Mouse (Mus musculus): Measurements from ENCODE around the gene Lin52. TPM values are rescaled to one million over a fixed set of nuclear protein-coding genes. Genes with fewer than 3 reads are reported as not detected.

Lin52 gene
- total and polyA plus RNA-seq, 2 experiments from 2014 or later, result 22.8 to 67.8 TPM

- no peak overlapping the region for H3K9ac ChIP-seq (replicated peaks; ENCODE audit: low read length, poor library complexity, severe bottlenecking)
- no peaks in the 10 kb centered on the region for H3K9me3 ChIP-seq (ENCODE audit: low read length)
- no peaks in the 10 kb centered on the region for H3K4me1 ChIP-seq (ENCODE audit: insufficient read depth, low read length)
- H3K36me3 ChIP-seq (ENCODE audit: insufficient read depth, low read length), result no peaks in the 10 kb centered on the region
- H3K4me2 ChIP-seq (ENCODE audit: low read depth, low read length, poor library complexity, severe bottlenecking), result no peak overlapping the region
- no peak for DNase-seq (ENCODE audit: low spot score)
- no peak overlapping the region for H3K4me3 ChIP-seq (ENCODE audit: low read depth, low read length)
- no peak overlapping the region for H3K27ac ChIP-seq (ENCODE audit: low read depth, low read length)
- H3K27me3 ChIP-seq (ENCODE audit: insufficient read depth, low read length), result no peaks in the 10 kb centered on the region
- WGBS, result 77% methylated on average over 2 of the region's 2 CpGs
- ATAC-seq (ENCODE audit: low FRiP score), result no peak
- no peak for TF ChIP-seq CTCF (IDR thresholded peaks at IDR 0.05)
Measured at GRCm38 (mm10) chr12:84481251-84481650, 30.0 kb downstream of the Lin52 start.

DNA sequence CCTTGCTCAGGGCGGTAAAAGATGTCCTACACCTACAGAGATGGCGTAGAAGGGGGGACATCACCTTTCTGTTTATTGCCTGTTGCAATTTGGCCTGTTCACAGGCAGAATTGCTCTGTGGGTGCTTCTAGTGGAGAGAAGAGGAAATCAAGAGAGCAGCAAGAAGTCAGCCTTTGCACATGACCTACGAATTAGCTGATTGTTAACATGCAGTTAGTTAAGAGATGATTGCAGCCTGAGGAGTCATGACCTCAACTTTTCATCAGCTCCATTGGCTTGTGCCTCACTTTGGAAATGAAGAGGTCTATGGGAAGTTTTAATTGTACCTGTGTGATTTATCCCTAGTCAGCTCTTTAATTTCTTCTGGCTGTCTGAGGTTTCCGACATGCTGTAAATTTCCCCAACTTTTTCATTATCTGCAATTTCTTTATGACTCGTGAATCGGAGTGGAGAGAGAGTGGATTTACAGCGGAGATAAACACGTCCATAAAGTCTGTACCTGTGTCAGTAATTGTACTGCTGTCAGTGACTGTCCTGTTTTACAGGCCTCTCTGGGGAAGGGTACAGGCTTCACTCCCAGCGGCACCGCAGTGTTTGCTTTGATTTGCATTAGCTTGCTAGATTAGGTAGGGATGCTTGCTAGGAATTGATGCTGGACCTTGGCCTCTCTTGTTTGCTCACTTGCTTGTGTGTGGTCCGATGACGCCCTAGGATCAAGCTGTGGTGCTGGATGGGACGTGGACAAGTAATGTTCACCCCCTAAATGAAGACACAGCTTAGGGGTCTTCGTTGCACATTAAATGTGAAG is 31.8 kb downstream of the Lin52 start:
- 90% methylated on average over 14 of the region's 14 CpGs for WGBS
- H3K9ac ChIP-seq (replicated peaks; ENCODE audit: low read length, poor library complexity, severe bottlenecking), result no peak overlapping the region
- H3K4me3 ChIP-seq (ENCODE audit: low read depth, low read length), result no peak overlapping the region
- H3K4me1 ChIP-seq (ENCODE audit: insufficient read depth, low read length), result no peaks in the 10 kb centered on the region
- TF ChIP-seq CTCF (IDR thresholded peaks at IDR 0.05), result no peak
- H3K27ac ChIP-seq (ENCODE audit: low read depth, low read length), result no peak overlapping the region
- DNase-seq (ENCODE audit: low spot score) (no peak), ATAC-seq (ENCODE audit: low FRiP score) (no peak)
- H3K36me3 ChIP-seq (ENCODE audit: insufficient read depth, low read length), result no peaks in the 10 kb centered on the region
- H3K9me3 ChIP-seq (ENCODE audit: low read length), result no peaks in the 10 kb centered on the region
- H3K4me2 ChIP-seq (ENCODE audit: low read depth, low read length, poor library complexity, severe bottlenecking), result no peak overlapping the region
- H3K27me3 ChIP-seq (ENCODE audit: insufficient read depth, low read length), result no peaks in the 10 kb centered on the region

GRCm38 (mm10) chr12:84487324-84488056 is 36.3 kb downstream of the Lin52 start:
- Histone ChIP-seq H3K4me3 (ENCODE audit: low read depth, low read length) (no peak overlapping the region), H3K36me3 (ENCODE audit: insufficient read depth, low read length) (no peaks in the 10 kb centered on the region), H3K27ac (ENCODE audit: low read depth, low read length) (no peak overlapping the region), H3K4me1 (ENCODE audit: insufficient read depth, low read length) (no peaks in the 10 kb centered on the region), H3K4me2 (ENCODE audit: low read depth, low read length, poor library complexity, severe bottlenecking) (no peak overlapping the region), H3K9ac (replicated peaks; ENCODE audit: low read length, poor library complexity, severe bottlenecking) (no peak overlapping the region), H3K9me3 (ENCODE audit: low read length) (no peaks in the 10 kb centered on the region), H3K27me3 (ENCODE audit: insufficient read depth, low read length) (no peaks in the 10 kb centered on the region)
- peak; percentile 60 for DNase-seq (ENCODE audit: low spot score)
- TF ChIP-seq CTCF (IDR thresholded peaks at IDR 0.05), result no peak
- 0 out of 2 replicates have a peak, but pooled peaks have one; percentile 20 for ATAC-seq (ENCODE audit: low FRiP score)
- WGBS, result 18% methylated on average over 8 of the region's 8 CpGs

DNA sequence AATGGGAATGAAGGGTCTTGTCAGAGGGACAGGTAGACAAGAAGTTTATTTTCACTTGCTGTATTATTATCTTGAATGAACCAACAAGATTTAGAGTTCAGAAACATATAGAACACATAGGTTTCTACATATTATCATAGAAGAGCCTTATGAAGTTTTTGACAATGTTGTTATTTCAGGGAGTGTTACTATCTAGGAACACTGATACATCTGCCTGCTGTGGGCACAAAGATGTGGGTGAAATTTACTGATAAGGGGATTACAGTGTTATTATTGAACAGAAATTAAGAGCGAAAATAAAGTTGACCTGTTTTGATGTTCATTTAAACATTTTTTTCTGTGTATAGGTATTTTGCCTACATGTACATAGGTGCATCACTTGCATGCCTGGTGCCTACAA is 45.6 kb downstream of the Lin52 start:
- H3K9me3 ChIP-seq (ENCODE audit: low read length), result no peaks in the 10 kb centered on the region
- no peak overlapping the region for H3K27ac ChIP-seq (ENCODE audit: low read depth, low read length)
- no peak for DNase-seq (ENCODE audit: low spot score)
- no peaks in the 10 kb centered on the region for H3K27me3 ChIP-seq (ENCODE audit: insufficient read depth, low read length)
- H3K36me3 ChIP-seq (ENCODE audit: insufficient read depth, low read length), result no peaks in the 10 kb centered on the region
- no peak overlapping the region for H3K4me2 ChIP-seq (ENCODE audit: low read depth, low read length, poor library complexity, severe bottlenecking)
- H3K4me1 ChIP-seq (ENCODE audit: insufficient read depth, low read length), result no peaks in the 10 kb centered on the region
- TF ChIP-seq CTCF (IDR thresholded peaks at IDR 0.05), result no peak
- no peak overlapping the region for H3K9ac ChIP-seq (replicated peaks; ENCODE audit: low read length, poor library complexity, severe bottlenecking)
- no peak for ATAC-seq (ENCODE audit: low FRiP score)
- WGBS, result 85% methylated on average over 1 of the region's 1 CpGs
- H3K4me3 ChIP-seq (ENCODE audit: low read depth, low read length), result no peak overlapping the region

- H3K4me2 ChIP-seq (ENCODE audit: low read depth, low read length, poor library complexity, severe bottlenecking), result 0 out of 2 replicates have a peak overlapping the region, but pooled peaks have one; percentile 7
- 0 out of 2 replicates have a peak overlapping the region, but pooled peaks have one; percentile 26 for H3K27ac ChIP-seq (ENCODE audit: low read depth, low read length)
- no peak for TF ChIP-seq CTCF (IDR thresholded peaks at IDR 0.05)
- no peaks in the 10 kb centered on the region for H3K36me3 ChIP-seq (ENCODE audit: insufficient read depth, low read length)
- no peak overlapping the region for H3K9ac ChIP-seq (replicated peaks; ENCODE audit: low read length, poor library complexity, severe bottlenecking)
- no peak overlapping the region for H3K4me3 ChIP-seq (ENCODE audit: low read depth, low read length)
- ATAC-seq (ENCODE audit: low FRiP score), result no peak
- no peaks in the 10 kb centered on the region for H3K4me1 ChIP-seq (ENCODE audit: insufficient read depth, low read length)
- H3K27me3 ChIP-seq (ENCODE audit: insufficient read depth, low read length), result no peaks in the 10 kb centered on the region
- DNase-seq (ENCODE audit: low spot score), result peak; percentile 31
- 22% methylated on average over 8 of the region's 8 CpGs for WGBS
- no peaks in the 10 kb centered on the region for H3K9me3 ChIP-seq (ENCODE audit: low read length)
Measured at GRCm38 (mm10) chr12:84500528-84501263, 49.5 kb downstream of the Lin52 start.

Measured in midbrain, postnatal 0 days (tissue).